Mouse (Mus musculus): ENCODE results near the gene Fbxw9. TPM values are rescaled to one million over a fixed set of nuclear protein-coding genes. Genes with fewer than 3 reads are reported as not detected.

The Fbxw9 gene
- polyA plus RNA-seq, 1 experiment = 29.3 TPM

GRCm38 (mm10) chr8:85090856-85091255, 31.0 kb downstream of the Fbxw9 start:
- 93% methylated on average over 11 of the region's 11 CpGs for WGBS
- H3K4me3 ChIP-seq (replicated peaks; ENCODE audit: insufficient read depth, low read depth, low read length) = no peak overlapping the region
- H3K27me3 ChIP-seq (ENCODE audit: control insufficient read depth, insufficient read depth, low read length) = no peaks in the 10 kb centered on the region
- H3K27ac ChIP-seq (ENCODE audit: insufficient read depth, low read length) = no peak overlapping the region
- TF ChIP-seq CTCF (IDR thresholded peaks at IDR 0.05; ENCODE audit: borderline replicate concordance, insufficient read depth, low read depth, low read length) (no peak), POLR2A (IDR thresholded peaks at IDR 0.05; ENCODE audit: borderline replicate concordance, insufficient read depth, low read length) (no peak)
- H3K4me1 ChIP-seq (ENCODE audit: control insufficient read depth, insufficient read depth, low read length) = no peaks in the 10 kb centered on the region
- no peak for DNase-seq

GRCm38 (mm10) chr8:85091526-85092090, 31.8 kb downstream of the Fbxw9 start:
- no peak overlapping the region for H3K27ac ChIP-seq (ENCODE audit: insufficient read depth, low read length)
- WGBS = 25% methylated on average over 21 of the region's 21 CpGs
- no peaks in the 10 kb centered on the region for H3K27me3 ChIP-seq (ENCODE audit: control insufficient read depth, insufficient read depth, low read length)
- no peak overlapping the region for H3K4me3 ChIP-seq (replicated peaks; ENCODE audit: insufficient read depth, low read depth, low read length)
- DNase-seq = no peak
- no peak for TF ChIP-seq POLR2A (IDR thresholded peaks at IDR 0.05; ENCODE audit: borderline replicate concordance, insufficient read depth, low read length)
- TF ChIP-seq CTCF (IDR thresholded peaks at IDR 0.05; ENCODE audit: borderline replicate concordance, insufficient read depth, low read depth, low read length) = no peak
- H3K4me1 ChIP-seq (ENCODE audit: control insufficient read depth, insufficient read depth, low read length) = no peaks in the 10 kb centered on the region

- no peak overlapping the region for H3K27ac ChIP-seq (ENCODE audit: insufficient read depth, low read length)
- DNase-seq = no peak
- 93% methylated on average over 13 of the region's 13 CpGs for WGBS
- H3K27me3 ChIP-seq (ENCODE audit: control insufficient read depth, insufficient read depth, low read length) = no peaks in the 10 kb centered on the region
- no peak overlapping the region for H3K4me3 ChIP-seq (replicated peaks; ENCODE audit: insufficient read depth, low read depth, low read length)
- TF ChIP-seq POLR2A (IDR thresholded peaks at IDR 0.05; ENCODE audit: borderline replicate concordance, insufficient read depth, low read length) = no peak
- no peak for TF ChIP-seq CTCF (IDR thresholded peaks at IDR 0.05; ENCODE audit: borderline replicate concordance, insufficient read depth, low read depth, low read length)
- no peaks in the 10 kb centered on the region for H3K4me1 ChIP-seq (ENCODE audit: control insufficient read depth, insufficient read depth, low read length)
Measured at GRCm38 (mm10) chr8:85095051-85095450, 35.2 kb downstream of the Fbxw9 start.

- TF ChIP-seq CTCF (IDR thresholded peaks at IDR 0.05; ENCODE audit: borderline replicate concordance, insufficient read depth, low read depth, low read length) (no peak), POLR2A (IDR thresholded peaks at IDR 0.05; ENCODE audit: borderline replicate concordance, insufficient read depth, low read length) (no peak)
- no peak for DNase-seq
- H3K27me3 ChIP-seq (ENCODE audit: control insufficient read depth, insufficient read depth, low read length) = no peaks in the 10 kb centered on the region
- no peak overlapping the region for H3K27ac ChIP-seq (ENCODE audit: insufficient read depth, low read length)
- H3K4me1 ChIP-seq (ENCODE audit: control insufficient read depth, insufficient read depth, low read length) = no peaks in the 10 kb centered on the region
- 93% methylated on average over 7 of the region's 7 CpGs for WGBS
- no peak overlapping the region for H3K4me3 ChIP-seq (replicated peaks; ENCODE audit: insufficient read depth, low read depth, low read length)
Measured at GRCm38 (mm10) chr8:85095566-85095965, 35.7 kb downstream of the Fbxw9 start.

- Histone ChIP-seq H3K27ac (ENCODE audit: insufficient read depth, low read length) (no peak overlapping the region), H3K4me3 (replicated peaks; ENCODE audit: insufficient read depth, low read depth, low read length) (no peak overlapping the region), H3K4me1 (ENCODE audit: control insufficient read depth, insufficient read depth, low read length) (no peaks in the 10 kb centered on the region), H3K27me3 (ENCODE audit: control insufficient read depth, insufficient read depth, low read length) (no peaks in the 10 kb centered on the region)
- 93% methylated on average over 16 of the region's 16 CpGs for WGBS
- TF ChIP-seq CTCF (IDR thresholded peaks at IDR 0.05; ENCODE audit: borderline replicate concordance, insufficient read depth, low read depth, low read length) = no peak
- no peak for DNase-seq
Measured at GRCm38 (mm10) chr8:85096196-85096595, 36.3 kb downstream of the Fbxw9 start.

GRCm38 (mm10) chr8:85096850-85097249, 37.0 kb downstream of the Fbxw9 start:
- DNase-seq = no peak
- no peak overlapping the region for H3K4me3 ChIP-seq (replicated peaks; ENCODE audit: insufficient read depth, low read depth, low read length)
- no peaks in the 10 kb centered on the region for H3K4me1 ChIP-seq (ENCODE audit: control insufficient read depth, insufficient read depth, low read length)
- TF ChIP-seq POLR2A (IDR thresholded peaks at IDR 0.05; ENCODE audit: borderline replicate concordance, insufficient read depth, low read length) (no peak), CTCF (IDR thresholded peaks at IDR 0.05; ENCODE audit: borderline replicate concordance, insufficient read depth, low read depth, low read length) (no peak)
- WGBS = 89% methylated on average over 4 of the region's 4 CpGs
- H3K27me3 ChIP-seq (ENCODE audit: control insufficient read depth, insufficient read depth, low read length) = no peaks in the 10 kb centered on the region
- no peak overlapping the region for H3K27ac ChIP-seq (ENCODE audit: insufficient read depth, low read length)

- Histone ChIP-seq H3K4me3 (replicated peaks; ENCODE audit: insufficient read depth, low read depth, low read length) (no peak overlapping the region), H3K27ac (ENCODE audit: insufficient read depth, low read length) (no peak overlapping the region), H3K27me3 (ENCODE audit: control insufficient read depth, insufficient read depth, low read length) (no peaks in the 10 kb centered on the region), H3K4me1 (ENCODE audit: control insufficient read depth, insufficient read depth, low read length) (no peaks in the 10 kb centered on the region)
- no peak for DNase-seq
- 77% methylated on average over 4 of the region's 4 CpGs for WGBS
- TF ChIP-seq CTCF (IDR thresholded peaks at IDR 0.05; ENCODE audit: borderline replicate concordance, insufficient read depth, low read depth, low read length) (no peak), POLR2A (IDR thresholded peaks at IDR 0.05; ENCODE audit: borderline replicate concordance, insufficient read depth, low read length) (no peak)
Measured at GRCm38 (mm10) chr8:85100076-85100665, 40.3 kb downstream of the Fbxw9 start.

- Histone ChIP-seq H3K4me1 (ENCODE audit: control insufficient read depth, insufficient read depth, low read length) (no peaks in the 10 kb centered on the region; the same call in 1 of the 2 replicates), H3K4me3 (replicated peaks; ENCODE audit: insufficient read depth, low read depth, low read length) (no peak overlapping the region)
- WGBS = 93% methylated on average over 10 of the region's 10 CpGs
Measured at GRCm38 (mm10) chr8:85113241-85113640, 53.4 kb downstream of the Fbxw9 start.

More at GRCm38 (mm10) chr8:85113241-85113640, 53.4 kb downstream of the Fbxw9 start:
- Histone ChIP-seq H3K27me3 (ENCODE audit: control insufficient read depth, insufficient read depth, low read length) (no peaks in the 10 kb centered on the region; the same call in 1 of the 2 replicates), H3K27ac (ENCODE audit: insufficient read depth, low read length) (no peak overlapping the region)
- TF ChIP-seq CTCF (IDR thresholded peaks at IDR 0.05; ENCODE audit: borderline replicate concordance, insufficient read depth, low read depth, low read length) (no peak), POLR2A (IDR thresholded peaks at IDR 0.05; ENCODE audit: borderline replicate concordance, insufficient read depth, low read length) (no peak)
- no peak for DNase-seq
